Mouse (Mus musculus): ENCODE data around the gene Gm20219. TPM values are rescaled to one million over a fixed set of nuclear protein-coding genes. Genes with fewer than 3 reads are reported as not detected.

Gene Gm20219
- polyA plus RNA-seq, 1 experiment from 2014 or later, result 1.3 TPM

DNA sequence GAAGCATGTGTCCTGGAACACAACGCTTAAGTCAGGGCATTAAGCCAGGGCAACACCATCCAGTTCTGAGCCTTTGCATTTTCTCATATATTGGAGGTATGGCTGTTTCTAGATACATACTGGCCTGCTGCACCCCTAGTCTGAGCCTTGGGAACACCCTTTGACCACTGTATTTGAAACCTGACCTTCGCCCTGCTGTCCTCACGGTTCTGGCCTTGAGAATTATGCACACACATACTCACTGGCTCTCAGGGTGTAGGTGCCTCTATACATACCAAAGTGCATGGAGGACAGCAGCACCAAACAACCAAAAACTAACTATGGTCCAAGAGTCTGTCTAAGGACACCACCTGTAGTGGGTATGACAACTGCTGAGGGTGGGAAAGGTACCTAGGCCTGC lies 18.8 kb upstream of the Gm20219 start:
- ATAC-seq, result peak; percentile 60
- Histone ChIP-seq H3K9ac (no peak overlapping the region), H3K36me3 (peaks cover 75% of the 10 kb centered on the region), H3K27me3 (replicated peaks) (no peaks in the 10 kb centered on the region), H3K4me2 (replicated peaks) (no peak overlapping the region), H3K4me3 (replicated peaks) (no peak overlapping the region), H3K27ac (no peak overlapping the region), H3K4me1 (replicated peaks) (0 out of 2 replicates have a peak, but pooled peaks cover 7% of the 10 kb centered on the region), H3K9me3 (no peaks in the 10 kb centered on the region)
- WGBS, result 80% methylated on average over 3 of the region's 3 CpGs

DNA sequence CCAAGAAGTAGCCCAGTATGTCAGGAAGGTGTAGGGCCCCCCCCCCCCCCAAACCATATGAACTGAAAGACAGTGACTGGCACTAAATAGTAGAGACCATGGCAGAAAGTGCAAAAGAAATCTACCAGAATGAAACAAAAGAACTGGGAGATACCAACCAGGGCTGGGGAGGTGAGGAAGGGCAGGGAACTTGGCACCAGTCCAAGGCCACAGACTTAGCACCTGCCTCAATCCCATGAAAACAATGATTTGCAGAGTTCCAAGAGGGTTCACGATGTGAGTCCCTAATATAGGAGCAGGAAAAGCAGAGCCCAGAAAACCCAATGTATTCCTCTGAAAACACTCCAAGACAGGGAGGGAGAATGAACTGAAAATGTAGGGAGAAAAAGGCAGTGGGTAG lies 18.0 kb upstream of the Gm20219 start:
- Histone ChIP-seq H3K4me1 (replicated peaks) (0 out of 2 replicates have a peak, but pooled peaks cover 7% of the 10 kb centered on the region), H3K27me3 (replicated peaks) (no peaks in the 10 kb centered on the region), H3K4me2 (replicated peaks) (no peak overlapping the region), H3K36me3 (peaks cover 77% of the 10 kb centered on the region), H3K9me3 (no peaks in the 10 kb centered on the region), H3K9ac (no peak overlapping the region), H3K4me3 (replicated peaks) (no peak overlapping the region), H3K27ac (no peak overlapping the region)
- 0 out of 2 replicates have a peak, but pooled peaks have one; percentile 61 for ATAC-seq
- WGBS, result 40% methylated on average over 1 of the region's 1 CpGs

DNA sequence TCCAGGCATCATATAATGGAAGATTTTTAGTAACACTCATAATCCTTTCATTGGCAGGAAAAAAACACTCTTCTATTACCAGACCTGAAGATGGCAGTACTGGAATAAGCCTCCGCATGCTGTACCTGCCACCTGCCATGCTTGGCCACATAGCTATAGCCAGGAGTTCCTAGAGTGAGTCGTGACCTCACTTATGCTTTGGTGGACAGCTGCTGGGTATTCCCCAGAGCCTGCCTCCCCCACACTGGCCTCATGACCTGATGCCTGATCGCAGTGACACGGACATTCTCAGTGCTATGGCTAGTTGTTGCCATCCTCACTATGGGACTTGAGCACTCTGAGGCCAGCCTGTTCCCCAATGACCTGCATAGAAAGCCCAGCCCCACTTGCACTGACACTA lies 16.1 kb upstream of the Gm20219 start:
- no peak overlapping the region for H3K27ac ChIP-seq
- no peak overlapping the region for H3K9ac ChIP-seq
- no peak for ATAC-seq
- no peak overlapping the region for H3K4me2 ChIP-seq (replicated peaks)
- no peaks in the 10 kb centered on the region for H3K27me3 ChIP-seq (replicated peaks)
- no peaks in the 10 kb centered on the region for H3K9me3 ChIP-seq
- H3K4me1 ChIP-seq (replicated peaks), result 0 out of 2 replicates have a peak, but pooled peaks cover 7% of the 10 kb centered on the region
- peaks cover 84% of the 10 kb centered on the region for H3K36me3 ChIP-seq
- WGBS, result 91% methylated on average over 4 of the region's 4 CpGs
- H3K4me3 ChIP-seq (replicated peaks), result no peak overlapping the region

DNA sequence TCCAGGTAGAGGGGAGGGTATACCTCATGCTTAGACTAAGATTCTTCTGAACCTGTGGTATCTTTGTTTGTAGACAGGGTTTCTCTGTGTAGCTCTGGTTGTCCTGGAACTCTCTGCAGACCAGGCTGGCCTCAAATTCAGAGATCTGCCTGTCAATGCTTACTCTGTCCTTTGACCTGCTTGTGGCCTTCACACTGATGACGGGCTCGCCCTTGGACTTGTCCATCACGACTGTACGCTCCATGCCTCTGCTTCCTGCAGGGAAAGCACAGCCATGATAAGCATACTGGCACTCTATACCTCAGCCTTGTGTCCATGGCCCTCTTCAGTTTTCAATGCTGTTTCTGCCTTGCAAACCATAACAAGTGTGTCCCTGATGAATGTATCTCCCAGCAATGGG lies 13.2 kb upstream of the Gm20219 start:
- ATAC-seq, result no peak
- no peak overlapping the region for H3K9ac ChIP-seq
- 91% methylated on average over 4 of the region's 4 CpGs for WGBS
- no peak overlapping the region for H3K27ac ChIP-seq
- H3K4me2 ChIP-seq (replicated peaks), result no peak overlapping the region
- H3K9me3 ChIP-seq, result no peaks in the 10 kb centered on the region
- no peak overlapping the region for H3K4me3 ChIP-seq (replicated peaks)
- H3K27me3 ChIP-seq (replicated peaks), result no peaks in the 10 kb centered on the region
- H3K36me3 ChIP-seq, result peaks cover 88% of the 10 kb centered on the region
- 0 out of 2 replicates have a peak, but pooled peaks cover under 1% of the 10 kb centered on the region for H3K4me1 ChIP-seq (replicated peaks)

DNA sequence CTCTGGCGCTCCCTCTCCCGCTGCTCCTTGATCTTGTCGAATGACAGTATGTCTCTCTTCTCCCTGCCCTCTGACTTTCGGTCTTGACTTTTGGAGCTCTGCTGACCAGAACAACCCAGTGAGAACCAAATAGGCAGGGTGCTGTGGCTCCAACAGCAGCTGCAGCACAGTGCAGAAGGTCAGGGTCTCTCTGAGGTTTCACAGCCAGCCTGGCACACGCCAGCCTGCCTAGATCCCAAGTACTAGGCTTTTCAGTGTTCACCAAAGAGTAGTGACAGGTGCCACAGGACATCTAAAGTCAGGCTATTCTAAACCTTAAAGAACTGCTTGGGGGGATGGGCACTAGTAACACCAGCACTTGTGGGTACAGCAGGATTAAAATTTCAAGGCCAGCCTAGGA lies 12.7 kb upstream of the Gm20219 start:
- WGBS, result 96% methylated on average over 5 of the region's 5 CpGs
- H3K27me3 ChIP-seq (replicated peaks), result no peaks in the 10 kb centered on the region
- H3K27ac ChIP-seq, result no peak overlapping the region
- no peak overlapping the region for H3K9ac ChIP-seq
- peaks cover 93% of the 10 kb centered on the region for H3K36me3 ChIP-seq
- H3K9me3 ChIP-seq, result no peaks in the 10 kb centered on the region
- ATAC-seq, result no peak
- no peak overlapping the region for H3K4me2 ChIP-seq (replicated peaks)
- H3K4me1 ChIP-seq (replicated peaks), result no peaks in the 10 kb centered on the region
- no peak overlapping the region for H3K4me3 ChIP-seq (replicated peaks)

DNA sequence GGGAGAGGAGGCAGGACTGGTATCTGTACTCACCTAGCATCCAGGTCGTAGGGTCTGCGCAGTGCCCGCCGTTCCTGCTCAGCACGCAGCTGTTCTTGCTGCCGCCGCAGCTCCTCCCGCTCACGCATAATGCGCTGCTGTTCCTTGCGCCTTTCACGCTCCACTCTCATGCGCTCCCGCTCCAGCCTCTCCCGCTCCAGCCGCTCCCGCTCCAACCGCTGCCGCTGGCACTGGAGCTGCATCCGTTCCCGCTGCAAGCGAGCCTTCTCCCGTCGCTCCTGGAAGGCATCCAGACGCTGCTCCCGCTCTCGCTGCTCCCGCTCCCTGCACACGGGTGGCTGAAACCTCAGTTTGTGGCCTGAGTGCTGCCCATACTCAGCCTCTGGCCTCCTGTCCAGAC lies 12.1 kb upstream of the Gm20219 start:
- Histone ChIP-seq H3K9ac (no peak overlapping the region), H3K27ac (no peak overlapping the region), H3K36me3 (peaks cover 93% of the 10 kb centered on the region), H3K27me3 (replicated peaks) (no peaks in the 10 kb centered on the region), H3K4me2 (replicated peaks) (no peak overlapping the region), H3K4me3 (replicated peaks) (no peak overlapping the region), H3K9me3 (no peaks in the 10 kb centered on the region), H3K4me1 (replicated peaks) (no peaks in the 10 kb centered on the region)
- WGBS, result 93% methylated on average over 29 of the region's 29 CpGs
- ATAC-seq, result no peak

DNA sequence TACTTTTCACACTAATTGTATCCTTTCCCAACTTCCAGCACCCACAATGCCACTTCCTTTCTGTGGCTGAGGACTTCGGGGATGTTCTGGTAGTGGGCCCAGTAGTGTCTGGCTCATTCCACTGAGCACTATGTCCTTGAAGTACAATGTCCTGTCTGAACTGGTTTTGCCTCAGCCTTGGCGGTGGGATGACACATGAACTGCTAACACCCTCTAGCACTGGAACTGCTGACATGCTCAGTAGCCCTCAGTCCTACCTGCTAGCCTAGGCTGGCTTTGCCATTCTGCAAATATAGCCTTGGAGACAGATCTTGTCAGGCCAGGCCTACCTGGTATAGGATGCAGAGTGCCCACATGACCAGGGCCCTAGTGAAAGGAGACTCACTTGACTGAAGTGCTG lies 7.7 kb upstream of the Gm20219 start:
- ATAC-seq, result no peak

DNA sequence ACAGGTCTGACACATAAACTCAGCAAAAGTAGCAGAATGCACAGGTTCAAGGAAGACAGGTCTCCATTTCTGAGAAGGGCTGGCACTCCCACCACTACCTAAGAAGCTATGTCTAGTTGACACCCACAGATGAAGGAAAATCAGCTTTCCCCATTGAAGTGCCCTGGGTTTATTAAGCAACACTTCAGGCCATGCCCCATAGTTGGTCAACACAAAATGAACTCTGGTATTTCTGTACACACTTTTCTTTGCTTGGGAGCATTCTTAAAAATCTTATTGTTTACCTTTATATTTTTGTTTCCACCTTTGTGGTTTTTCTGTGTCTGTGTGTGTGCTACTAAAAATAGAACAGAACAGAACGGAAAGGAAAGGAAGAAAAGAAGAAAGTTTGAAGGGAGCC lies 5.9 kb upstream of the Gm20219 start:
- H3K36me3 ChIP-seq, result peaks cover 39% of the 10 kb centered on the region
- no peaks in the 10 kb centered on the region for H3K9me3 ChIP-seq
- ATAC-seq, result no peak
- H3K27me3 ChIP-seq (replicated peaks), result no peaks in the 10 kb centered on the region
- H3K4me3 ChIP-seq (replicated peaks), result no peak overlapping the region
- H3K27ac ChIP-seq, result no peak overlapping the region
- 73% methylated on average over 1 of the region's 1 CpGs for WGBS
- no peak overlapping the region for H3K9ac ChIP-seq
- H3K4me2 ChIP-seq (replicated peaks), result no peak overlapping the region
- no peaks in the 10 kb centered on the region for H3K4me1 ChIP-seq (replicated peaks)

More for the DNA sequence above, 7.7 kb upstream of the Gm20219 start:
- Histone ChIP-seq H3K27me3 (replicated peaks) (no peaks in the 10 kb centered on the region), H3K9me3 (no peaks in the 10 kb centered on the region), H3K4me3 (replicated peaks) (no peak overlapping the region), H3K4me2 (replicated peaks) (no peak overlapping the region), H3K27ac (no peak overlapping the region), H3K9ac (no peak overlapping the region), H3K36me3 (peaks cover 56% of the 10 kb centered on the region), H3K4me1 (replicated peaks) (no peaks in the 10 kb centered on the region)
- 93% methylated on average over 2 of the region's 2 CpGs for WGBS

DNA sequence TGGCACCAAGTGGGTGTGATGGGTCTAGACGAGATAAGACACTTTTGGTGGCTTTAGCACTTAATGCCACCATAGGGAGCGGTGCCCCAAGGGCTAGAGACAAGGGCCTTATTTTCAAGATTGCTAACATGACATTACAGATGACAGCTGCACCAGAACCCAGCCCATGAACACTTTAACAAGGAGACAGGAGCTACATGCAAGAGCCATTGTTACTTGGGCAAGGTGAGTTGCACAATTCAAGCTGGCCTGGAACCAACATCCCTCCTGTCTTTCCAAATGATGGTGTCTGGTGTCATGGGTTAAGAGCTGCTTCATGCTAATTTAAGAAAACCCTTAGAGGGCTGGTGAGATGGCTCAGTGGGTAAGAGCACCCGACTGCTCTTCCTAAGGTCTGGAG lies 5.2 kb upstream of the Gm20219 start:
- no peaks in the 10 kb centered on the region for H3K9me3 ChIP-seq
- peaks cover 31% of the 10 kb centered on the region for H3K36me3 ChIP-seq
- H3K4me1 ChIP-seq (replicated peaks), result 0 out of 2 replicates have a peak, but pooled peaks cover 3% of the 10 kb centered on the region
- no peak for ATAC-seq
- H3K4me2 ChIP-seq (replicated peaks), result no peak overlapping the region
- no peak overlapping the region for H3K9ac ChIP-seq
- no peak overlapping the region for H3K27ac ChIP-seq
- H3K27me3 ChIP-seq (replicated peaks), result no peaks in the 10 kb centered on the region
- WGBS, result 77% methylated on average over 3 of the region's 3 CpGs
- H3K4me3 ChIP-seq (replicated peaks), result no peak overlapping the region

DNA sequence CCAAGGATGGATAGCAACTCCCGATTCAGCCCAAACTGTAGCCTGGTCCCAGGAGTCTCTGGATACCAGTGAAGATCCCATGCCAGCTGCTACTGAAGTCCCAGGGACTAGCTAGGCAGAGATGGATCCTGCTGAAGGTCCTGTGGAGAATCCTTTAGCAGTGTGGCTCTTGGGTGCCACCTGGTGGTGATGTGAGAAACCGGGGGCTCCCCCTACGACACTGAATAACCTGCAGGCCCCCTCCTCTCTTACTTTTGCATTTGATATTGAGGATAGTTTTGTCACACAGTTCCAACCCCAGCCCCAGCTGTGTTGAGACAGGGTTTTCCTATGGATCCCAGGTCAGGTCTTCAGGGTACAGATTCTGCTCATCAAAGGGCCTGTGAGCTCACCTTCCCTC lies 4.3 kb upstream of the Gm20219 start:
- H3K9me3 ChIP-seq, result no peaks in the 10 kb centered on the region
- H3K27me3 ChIP-seq (replicated peaks), result no peaks in the 10 kb centered on the region
- H3K9ac ChIP-seq, result no peak overlapping the region
- no peak overlapping the region for H3K27ac ChIP-seq
- WGBS, result 21% methylated on average over 3 of the region's 3 CpGs
- H3K36me3 ChIP-seq, result peaks cover 22% of the 10 kb centered on the region
- ATAC-seq, result peak; percentile 35; the same call in 1 of the 2 replicates
- no peak overlapping the region for H3K4me3 ChIP-seq (replicated peaks)
- H3K4me1 ChIP-seq (replicated peaks), result 0 out of 2 replicates have a peak, but pooled peaks cover 3% of the 10 kb centered on the region
- no peak overlapping the region for H3K4me2 ChIP-seq (replicated peaks)

DNA sequence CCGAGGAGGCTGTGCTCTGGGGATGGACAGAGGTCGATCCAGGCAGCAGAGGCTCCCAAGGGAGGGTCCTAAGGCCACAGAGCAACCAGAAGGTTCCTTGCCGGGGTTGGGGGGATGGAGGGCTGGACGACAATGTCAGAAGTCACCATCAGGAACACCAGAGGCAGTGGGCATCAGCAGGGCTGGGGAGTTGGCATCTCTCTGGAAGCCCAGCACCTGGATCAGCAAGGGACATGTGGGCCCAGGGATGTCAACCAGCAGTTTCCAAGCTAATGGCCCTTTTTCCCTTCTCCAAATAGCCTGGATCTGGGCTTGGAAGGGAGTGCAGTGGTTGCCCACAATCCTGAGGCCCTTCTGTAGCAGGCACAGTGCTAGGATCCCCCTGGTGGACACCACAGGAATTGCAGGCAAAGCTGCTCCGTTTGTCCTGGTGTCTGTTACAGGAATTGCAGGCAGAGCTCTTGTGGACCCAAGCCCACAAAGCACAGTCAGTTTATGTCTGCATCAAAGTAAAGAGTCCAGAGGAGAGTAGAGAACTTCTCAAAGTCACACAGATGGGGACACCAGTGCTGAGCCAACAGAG lies 1.3 kb downstream of the Gm20219 start:
- WGBS, result 70% methylated on average over 5 of the region's 5 CpGs
- H3K9ac ChIP-seq, result no peak overlapping the region
- H3K27me3 ChIP-seq (replicated peaks), result no peaks in the 10 kb centered on the region
- H3K27ac ChIP-seq, result no peak overlapping the region
- no peak overlapping the region for H3K4me2 ChIP-seq (replicated peaks)
- no peak overlapping the region for H3K4me3 ChIP-seq (replicated peaks)
- no peaks in the 10 kb centered on the region for H3K9me3 ChIP-seq
- H3K36me3 ChIP-seq, result no peaks in the 10 kb centered on the region
- ATAC-seq, result no peak
- 0 out of 2 replicates have a peak, but pooled peaks cover 3% of the 10 kb centered on the region for H3K4me1 ChIP-seq (replicated peaks)

DNA sequence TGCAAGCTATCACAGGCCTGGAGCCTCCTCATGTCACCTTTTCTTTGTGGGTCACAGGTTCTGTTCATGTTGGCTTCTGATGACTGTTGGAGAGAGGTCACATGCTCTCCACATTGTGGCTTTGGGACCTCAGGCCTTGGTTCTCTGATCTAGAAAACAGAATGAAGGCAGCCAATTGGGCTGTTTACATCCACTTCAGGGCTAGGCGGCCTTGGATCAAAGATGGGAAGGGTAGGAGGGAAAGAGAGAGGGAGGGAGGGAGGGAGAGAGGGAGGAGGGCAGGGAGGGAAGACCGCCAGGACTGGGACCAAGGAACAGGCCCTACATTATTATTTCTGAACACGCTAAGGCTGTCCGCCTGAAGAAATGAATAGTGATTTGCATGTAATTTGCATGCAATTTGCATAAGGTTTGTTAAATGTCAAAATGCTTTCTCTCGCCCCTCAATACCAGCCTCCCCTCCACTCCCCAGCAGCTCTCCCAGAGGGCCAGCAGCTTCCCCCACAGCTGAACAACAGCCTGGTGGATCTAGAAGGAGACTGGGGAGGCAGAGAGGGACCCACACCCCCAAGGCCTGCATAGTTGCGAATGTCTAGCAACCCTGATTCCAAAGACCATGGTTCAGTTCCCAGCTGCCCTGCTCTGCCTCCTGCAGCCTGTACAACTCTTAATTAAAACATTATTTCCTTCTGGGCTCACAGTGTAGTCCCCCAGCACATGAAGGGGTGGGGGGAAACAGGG lies 2.2 kb downstream of the Gm20219 start:
- WGBS, result 69% methylated on average over 6 of the region's 6 CpGs

More for the DNA sequence above, 2.2 kb downstream of the Gm20219 start:
- Histone ChIP-seq H3K4me2 (replicated peaks) (no peak overlapping the region), H3K4me3 (replicated peaks) (no peak overlapping the region), H3K4me1 (replicated peaks) (0 out of 2 replicates have a peak, but pooled peaks cover 3% of the 10 kb centered on the region), H3K27ac (no peak overlapping the region), H3K27me3 (replicated peaks) (no peaks in the 10 kb centered on the region), H3K9me3 (no peaks in the 10 kb centered on the region), H3K36me3 (no peaks in the 10 kb centered on the region), H3K9ac (no peak overlapping the region)
- no peak for ATAC-seq
